Mouse (Mus musculus) bone marrow, adult 2 months (tissue): ENCODE results near the gene Ino80b. TPM values are rescaled to one million over a fixed set of nuclear protein-coding genes. Genes with fewer than 3 reads are reported as not detected.
"Not testable (repeated sequence)": the region's sequence is repeated elsewhere in the genome, so short reads cannot be mapped to it uniquely, and the experiment has no call there.

Source experiments
- H3K27ac ChIP-seq: fragments of 200-500 bp; 2 replicates; pipeline ENCODE4 v1.5.1; 2012; ENCODE audit warnings: low read depth, mild to moderate bottlenecking, control low read depth, inconsistent platforms, low read length; ENCODE audit not compliant: control insufficient read depth, poor library complexity, insufficient read depth
- H3K4me1 ChIP-seq: fragments of 200-500 bp; 2 replicates; pipeline ENCODE4 v1.6.1; 2011; ENCODE audit warnings: low read length; ENCODE audit not compliant: control insufficient read depth, insufficient read depth
- H3K4me3 ChIP-seq: fragments of 200-500 bp; replicated peaks from 2 replicates; pipeline ENCODE3; 2011; ENCODE audit warnings: mild to moderate bottlenecking, low read depth, low read length, control low read depth; ENCODE audit not compliant: control insufficient read depth
- CTCF ChIP-seq: fragments of 200-500 bp; IDR thresholded peaks from 2 replicates; pipeline ENCODE4 v1.5.1; 2011; ENCODE audit warnings: low read length, control low read depth; ENCODE audit not compliant: control insufficient read depth, insufficient read depth
- POLR2A ChIP-seq: fragments of 200-500 bp; IDR thresholded peaks from 2 replicates; pipeline ENCODE4 v1.6.1; 2011; ENCODE audit warnings: low read depth, mild to moderate bottlenecking, control low read depth, low read length, borderline replicate concordance; ENCODE audit not compliant: control insufficient read depth
- WGBS: fragments of 180-500 bp; shearing (Covaris S2); methylation state at CpG from one replicate; pipeline ENCODE4 v1.1.7; 2018; 5-methylcytosine and 5-hydroxymethylcytosine counted together
- polyA plus RNA-seq: library from polyadenylated mRNA; stranded (reverse); fragments of >200 nt; gene quantifications from 2 replicates; pipeline ENCODE4 v1.2.4, GENCODE M21; 2011; ENCODE audit warnings: low replicate concordance; ENCODE audit not compliant: missing spikeins, insufficient read depth, insufficient read length

The Ino80b gene
- polyA plus RNA-seq, 1 experiment: 16.6 TPM

DNA sequence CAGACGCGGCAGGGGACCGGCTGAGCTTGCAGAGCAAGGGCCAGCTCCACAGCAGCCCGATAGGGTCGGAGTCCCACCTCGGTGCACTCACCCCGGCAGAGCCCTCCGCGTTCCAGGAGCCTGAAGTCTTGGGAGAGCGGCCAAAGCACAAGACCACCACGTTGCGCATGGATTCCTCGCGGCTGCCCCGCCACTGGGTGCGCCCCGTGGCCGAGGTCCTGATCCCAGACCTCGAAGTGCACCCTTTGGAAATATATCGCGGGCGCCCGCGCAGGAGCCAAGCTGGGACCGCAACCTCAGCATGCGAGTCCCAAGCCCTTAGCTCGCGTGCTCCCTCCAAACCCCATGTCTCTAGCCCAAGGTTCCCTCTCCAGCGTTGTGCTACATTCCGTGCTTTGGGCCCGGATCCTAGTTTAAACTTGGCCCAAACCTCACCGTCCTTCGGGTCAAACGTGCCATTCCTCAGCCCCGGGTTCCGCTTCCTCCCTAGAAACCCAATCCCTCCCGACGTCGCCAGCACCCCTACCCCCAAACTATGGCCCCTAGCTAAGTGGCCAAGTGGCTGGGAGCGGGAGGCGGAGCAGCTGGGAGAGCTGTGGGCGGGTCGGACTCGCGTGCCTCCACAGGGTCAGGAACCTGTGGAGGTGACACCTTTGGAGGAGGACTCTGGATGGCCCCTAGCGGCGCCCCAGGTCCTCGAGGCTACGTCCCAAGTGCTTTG, 36.9 kb upstream of the Ino80b start:
- no peak overlapping the region for H3K4me3 ChIP-seq
- no peak overlapping the region for H3K27ac ChIP-seq
- WGBS: 2% methylated on average over 49 of the region's 49 CpGs
- H3K4me1 ChIP-seq: no peaks in the 10 kb centered on the region; the same call in 1 of the 2 replicates
- TF ChIP-seq CTCF (no peak), POLR2A (no peak)

DNA sequence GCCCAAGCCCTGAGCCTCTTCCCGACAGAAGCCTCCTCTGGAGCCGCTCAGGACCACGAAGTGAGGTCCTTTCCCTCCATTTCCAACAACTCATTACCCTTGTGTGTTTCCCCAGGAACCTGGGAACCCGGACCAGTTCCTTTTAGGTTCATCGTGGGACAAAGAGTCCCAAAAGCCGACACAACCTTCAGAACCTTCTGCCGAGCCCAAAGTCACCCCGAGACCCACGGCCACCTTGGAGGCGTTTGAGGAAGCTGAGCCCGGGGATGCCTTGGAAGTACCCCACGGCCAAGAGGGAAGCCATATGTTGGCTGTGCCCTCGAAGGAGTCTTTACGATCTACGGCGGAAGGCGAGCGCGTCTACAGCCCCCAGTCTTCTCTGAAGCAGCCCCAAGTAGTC, 36.2 kb upstream of the Ino80b start:
- Histone ChIP-seq H3K4me3 (no peak overlapping the region), H3K27ac (no peak overlapping the region), H3K4me1 (peaks cover 1% of the 10 kb centered on the region; the same call in 1 of the 2 replicates)
- WGBS: 12% methylated on average over 19 of the region's 19 CpGs
- TF ChIP-seq CTCF (no peak), POLR2A (no peak)

DNA sequence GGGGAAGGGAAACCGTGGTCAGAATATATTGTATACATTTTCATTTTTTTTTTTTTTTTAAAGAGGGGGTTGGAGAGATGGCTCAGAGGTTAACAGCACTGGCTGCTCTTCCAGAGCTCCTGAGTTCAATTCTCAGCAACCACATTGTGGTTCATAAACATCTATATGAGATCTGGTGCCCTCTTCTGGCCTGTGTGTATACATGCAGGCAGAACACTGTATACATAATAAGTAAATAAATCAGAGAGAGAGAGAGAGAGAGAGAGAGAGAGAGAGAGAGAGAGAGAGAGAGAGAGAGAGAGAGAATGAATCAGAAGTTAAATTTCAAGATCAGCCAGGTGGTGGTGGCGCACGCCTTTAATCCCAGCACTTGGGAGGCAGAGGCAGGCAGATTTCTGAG, 34.2 kb upstream of the Ino80b start:
- H3K4me3 ChIP-seq, H3K27ac ChIP-seq, H3K4me1 ChIP-seq: not testable (repeated sequence)
- 9% methylated on average over 3 of the region's 3 CpGs for WGBS

DNA sequence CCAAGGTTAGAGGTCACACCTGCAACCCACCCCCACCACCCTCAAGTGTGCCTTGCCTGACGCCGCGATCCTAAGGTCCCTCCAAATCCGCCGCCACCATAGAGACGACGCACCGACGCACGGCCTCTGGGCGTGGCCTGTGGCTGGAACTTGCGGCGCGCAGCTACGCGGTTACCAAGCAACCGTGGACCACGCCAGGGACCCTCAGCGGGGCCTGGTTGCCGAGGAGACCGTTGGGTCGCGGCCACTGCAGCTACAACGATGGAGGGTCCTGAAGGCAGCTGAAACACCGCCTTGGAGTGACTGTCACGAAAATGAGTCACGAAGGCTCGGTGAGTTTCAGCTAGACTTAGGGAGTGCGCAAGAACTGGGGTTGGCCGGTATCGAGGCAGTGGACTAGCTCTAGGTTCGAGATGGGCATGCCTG, 31.0 kb upstream of the Ino80b start, which contains the start of the genes Wdr54 and 1700003E16Rik:
Gene Wdr54, minus strand, starts transcription at position 139 of the 426 bp plus-strand sequence.
Gene 1700003E16Rik, plus strand, starts transcription at position 146 of the 426 bp plus-strand sequence.
- H3K27ac ChIP-seq: no peak within 1 kb of the TSS
- H3K4me3 ChIP-seq: peak within 1 kb of the TSS; percentile 48
- WGBS: 2% methylated on average over 32 of the region's 32 CpGs
- peaks cover 1% of the 10 kb centered on the region; the same call in 1 of the 2 replicates for H3K4me1 ChIP-seq
- no peak for TF ChIP-seq POLR2A
- TF ChIP-seq CTCF: no peak

DNA sequence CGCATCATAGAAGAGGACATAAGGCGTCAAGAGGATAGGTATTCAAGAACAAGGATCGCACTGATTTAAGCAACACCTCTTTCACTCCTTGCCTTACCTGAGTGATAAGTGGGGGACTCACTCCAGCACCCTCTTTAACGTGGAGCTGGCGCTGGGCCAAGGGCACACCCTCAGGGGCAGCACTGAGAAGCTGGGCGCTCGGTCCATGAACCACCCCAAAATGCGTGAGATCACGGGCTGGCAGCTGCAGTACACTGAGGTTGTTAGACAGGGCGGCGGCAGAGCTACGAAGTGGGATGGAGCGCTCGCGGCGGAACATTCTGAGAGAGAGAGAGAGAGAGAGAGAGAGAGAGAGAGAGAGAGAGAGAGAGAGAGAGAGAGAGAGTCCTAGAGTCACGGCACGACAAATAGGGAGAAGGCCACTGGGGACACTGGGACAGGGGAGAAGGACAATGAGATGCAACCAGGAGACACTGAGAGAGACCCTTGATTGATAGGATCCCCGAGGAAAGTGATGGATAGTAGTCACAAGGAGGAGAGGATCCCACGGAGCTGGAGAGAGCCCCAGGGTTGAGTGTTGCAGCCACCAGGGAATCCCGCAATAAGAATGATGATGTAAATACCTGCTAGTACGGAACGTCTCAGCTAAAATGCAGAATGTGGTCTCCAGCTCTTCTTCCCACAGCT, 30.5 kb upstream of the Ino80b start:
- H3K27ac ChIP-seq: no peak overlapping the region
- no peak for TF ChIP-seq POLR2A
- no peak for TF ChIP-seq CTCF
- H3K4me3 ChIP-seq: peak overlapping the region; percentile 48
- WGBS: 12% methylated on average over 23 of the region's 23 CpGs
- H3K4me1 ChIP-seq: peaks cover 1% of the 10 kb centered on the region; the same call in 1 of the 2 replicates

DNA sequence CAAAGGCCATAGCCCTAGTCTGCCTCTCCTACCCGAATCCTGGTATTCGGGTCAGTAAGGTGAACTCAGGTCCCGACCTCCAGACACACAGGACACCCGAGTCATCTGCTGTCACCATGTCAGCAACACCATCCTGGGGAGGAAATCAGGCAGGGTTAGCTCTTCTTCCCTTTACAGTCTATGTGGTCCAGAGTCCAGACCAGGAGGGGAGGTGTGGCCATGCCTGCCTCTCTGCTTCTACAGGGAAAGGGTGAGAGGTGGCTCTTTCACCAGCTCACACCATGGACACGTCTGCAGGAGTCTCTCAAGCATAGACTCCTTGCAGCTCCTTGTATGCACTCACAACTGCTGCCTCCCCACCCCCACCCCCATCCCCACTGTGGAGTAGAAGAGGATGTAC, 28.3 kb upstream of the Ino80b start:
- H3K27ac ChIP-seq: no peak overlapping the region
- TF ChIP-seq CTCF: no peak
- TF ChIP-seq POLR2A: no peak
- H3K4me3 ChIP-seq: no peak overlapping the region
- peaks cover 1% of the 10 kb centered on the region; the same call in 1 of the 2 replicates for H3K4me1 ChIP-seq
- 79% methylated on average over 5 of the region's 5 CpGs for WGBS

DNA sequence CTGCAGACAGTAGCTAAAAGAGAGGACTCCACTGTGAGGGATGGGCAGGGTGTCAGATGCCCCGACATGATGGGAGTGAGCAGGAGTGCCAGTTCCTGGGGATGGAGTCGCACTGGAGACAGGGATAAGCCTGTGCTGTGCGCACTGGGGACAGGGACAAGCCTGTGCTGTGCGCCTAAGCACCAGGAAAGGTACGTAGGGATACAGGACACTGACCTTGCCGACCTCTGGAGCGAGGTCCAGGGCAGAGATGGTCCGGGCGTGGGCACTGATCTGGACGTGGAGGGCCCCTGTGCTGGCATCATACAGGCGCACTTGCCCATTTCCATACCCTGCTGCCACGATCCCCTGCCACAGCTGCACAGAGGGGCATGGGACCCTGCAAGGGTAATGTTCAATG, 27.8 kb upstream of the Ino80b start:
- Histone ChIP-seq H3K27ac (no peak overlapping the region), H3K4me1 (peaks cover 1% of the 10 kb centered on the region; the same call in 1 of the 2 replicates), H3K4me3 (no peak overlapping the region)
- TF ChIP-seq POLR2A (no peak), CTCF (no peak)
- 84% methylated on average over 12 of the region's 12 CpGs for WGBS

DNA sequence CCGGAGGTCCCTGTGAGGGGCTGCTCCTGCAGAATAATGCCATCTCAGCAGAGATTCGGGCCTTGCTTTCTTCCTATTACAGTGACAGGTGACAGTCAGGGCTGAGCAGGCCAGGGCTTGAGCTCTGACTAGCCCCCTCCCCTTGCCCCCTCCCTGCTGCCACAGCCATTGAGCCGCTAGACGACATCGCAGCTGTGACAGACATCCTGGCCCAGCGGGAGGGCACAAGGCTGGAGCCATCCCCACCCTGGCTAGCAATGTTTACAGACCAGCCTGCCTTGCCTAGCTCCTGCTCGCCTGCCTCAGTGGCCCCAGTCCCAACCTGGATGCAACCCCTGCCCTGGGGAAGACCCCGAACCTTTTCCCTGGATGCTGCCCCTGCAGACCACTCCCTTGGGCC, 26.5 kb upstream of the Ino80b start:
- peaks cover 1% of the 10 kb centered on the region; the same call in 1 of the 2 replicates for H3K4me1 ChIP-seq
- H3K27ac ChIP-seq: no peak overlapping the region
- TF ChIP-seq CTCF (no peak), POLR2A (no peak)
- WGBS: 79% methylated on average over 8 of the region's 8 CpGs
- H3K4me3 ChIP-seq: no peak overlapping the region

DNA sequence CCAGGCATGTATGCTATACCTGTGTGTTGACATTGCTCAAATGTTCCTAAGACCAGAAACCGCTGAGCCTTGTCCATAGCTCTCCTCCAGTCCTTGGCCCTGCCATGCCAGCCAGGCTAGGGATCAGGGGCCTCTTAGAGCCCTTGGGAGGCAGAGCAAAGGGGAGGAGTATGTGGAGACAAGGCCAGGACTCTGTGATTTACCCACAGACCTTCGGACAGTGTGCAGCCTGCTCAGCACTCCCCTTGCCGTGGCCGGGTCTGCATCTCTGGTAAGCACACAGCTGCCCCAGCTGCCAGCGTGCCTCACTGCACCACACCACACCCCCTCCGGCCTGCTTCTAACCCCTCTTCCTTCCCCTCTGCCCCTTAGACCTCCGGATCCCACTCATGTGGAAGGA, 22.0 kb upstream of the Ino80b start:
- H3K4me3 ChIP-seq: no peak overlapping the region
- H3K27ac ChIP-seq: no peak overlapping the region
- 61% methylated on average over 7 of the region's 7 CpGs for WGBS
- H3K4me1 ChIP-seq: no peaks in the 10 kb centered on the region
- TF ChIP-seq CTCF (no peak), POLR2A (no peak)
